Mouse (Mus musculus) testis, postnatal 14 days (tissue): ENCODE results near the gene Cpn1.
A peak's percentile ranks its signal among the peaks of the same experiment; 100 is the strongest.
"Not testable (repeated sequence)": the region's sequence is repeated elsewhere in the genome, so short reads cannot be mapped to it uniquely, and the experiment has no call there.

Source experiments
- DNase-seq: peaks from one replicate; pipeline ENCODE4 v3.0.0; 2021; ENCODE audit warnings: low spot score

The Cpn1 gene

GRCm38 (mm10) chr19:43981992-43982391 is 4.4 kb downstream of the Cpn1 start:
- DNase-seq: no peak

- no peak for DNase-seq
Observed at GRCm38 (mm10) chr19:43980711-43981110, 5.6 kb downstream of the Cpn1 start.

- DNase-seq: no peak
Observed at GRCm38 (mm10) chr19:43977799-43978198, 8.6 kb downstream of the Cpn1 start.

GRCm38 (mm10) chr19:43976661-43977060 is 9.7 kb downstream of the Cpn1 start:
- no peak for DNase-seq

- no peak for DNase-seq
Observed at GRCm38 (mm10) chr19:43974221-43974620, 12.1 kb downstream of the Cpn1 start.

GRCm38 (mm10) chr19:43973711-43974110 is 12.6 kb downstream of the Cpn1 start:
- no peak for DNase-seq

GRCm38 (mm10) chr19:43972129-43972528 is 14.2 kb downstream of the Cpn1 start:
- no peak for DNase-seq

GRCm38 (mm10) chr19:43968436-43969026 is 17.8 kb downstream of the Cpn1 start:
- no peak for DNase-seq

- no peak for DNase-seq
Observed at GRCm38 (mm10) chr19:43966481-43966880, 19.9 kb downstream of the Cpn1 start.

GRCm38 (mm10) chr19:43965496-43966085 is 20.8 kb downstream of the Cpn1 start:
- DNase-seq: no peak

- DNase-seq: no peak
Observed at GRCm38 (mm10) chr19:43962795-43963194, 23.6 kb downstream of the Cpn1 start.

- no peak for DNase-seq
Observed at GRCm38 (mm10) chr19:43961185-43961584, 25.2 kb downstream of the Cpn1 start.

- DNase-seq: no peak
Observed at GRCm38 (mm10) chr19:43960014-43960413, 26.3 kb downstream of the Cpn1 start.

- DNase-seq: peak; percentile 70
Observed at GRCm38 (mm10) chr19:43959162-43959561, 27.2 kb downstream of the Cpn1 start.

- no peak for DNase-seq
Observed at GRCm38 (mm10) chr19:43957881-43958280, 28.5 kb downstream of the Cpn1 start.

GRCm38 (mm10) chr19:43957402-43957801 is 29.0 kb downstream of the Cpn1 start:
- no peak for DNase-seq

- no peak for DNase-seq
Observed at GRCm38 (mm10) chr19:43955266-43955665, 31.1 kb downstream of the Cpn1 start.

- no peak for DNase-seq
Observed at GRCm38 (mm10) chr19:43954864-43955263, 31.5 kb downstream of the Cpn1 start.

GRCm38 (mm10) chr19:43952936-43953335 is 33.4 kb downstream of the Cpn1 start:
- not testable (repeated sequence) for DNase-seq

GRCm38 (mm10) chr19:43949111-43949810 is 37.1 kb downstream of the Cpn1 start:
- DNase-seq: no peak

GRCm38 (mm10) chr19:43944566-43944965 is 41.8 kb downstream of the Cpn1 start:
- no peak for DNase-seq

GRCm38 (mm10) chr19:43943076-43943475 is 43.3 kb downstream of the Cpn1 start:
- no peak for DNase-seq
